Mouse (Mus musculus): Measurements from ENCODE around the gene Foxd1. TPM values are rescaled to one million over a fixed set of nuclear protein-coding genes. Genes with fewer than 3 reads are reported as not detected.
A peak's percentile ranks its signal among the peaks of the same experiment; 100 is the strongest.

The Foxd1 gene
- polyA plus RNA-seq, 1 experiment from 2014 or later: 0.55 TPM

GRCm38 (mm10) chr13:98369046-98369445 lies 15.0 kb downstream of the Foxd1 start:
- Histone ChIP-seq H3K27me3 (peaks cover 85% of the 10 kb centered on the region), H3K36me3 (no peaks in the 10 kb centered on the region), H3K27ac (replicated peaks) (no peak overlapping the region), H3K4me2 (replicated peaks) (no peak overlapping the region), H3K4me3 (no peak overlapping the region), H3K9me3 (no peaks in the 10 kb centered on the region; the same call in 1 of the 2 replicates), H3K9ac (replicated peaks) (no peak overlapping the region), H3K4me1 (peaks cover 9% of the 10 kb centered on the region)
- whole genome bisulfite sequencing: 2% methylated on average over 6 of the region's 6 CpGs
- ATAC-seq (replicated peaks): no peak

GRCm38 (mm10) chr13:98374560-98374959 lies 20.5 kb downstream of the Foxd1 start:
- Histone ChIP-seq H3K9me3 (no peaks in the 10 kb centered on the region), H3K4me3 (no peak overlapping the region), H3K36me3 (no peaks in the 10 kb centered on the region), H3K27ac (replicated peaks) (no peak overlapping the region), H3K4me1 (no peaks in the 10 kb centered on the region), H3K27me3 (peaks cover 42% of the 10 kb centered on the region), H3K4me2 (replicated peaks) (no peak overlapping the region), H3K9ac (replicated peaks) (no peak overlapping the region)
- 69% methylated on average over 8 of the region's 8 CpGs for WGBS
- ATAC-seq (replicated peaks): no peak

- Histone ChIP-seq H3K9me3 (no peaks in the 10 kb centered on the region), H3K36me3 (no peaks in the 10 kb centered on the region), H3K27me3 (peaks cover 38% of the 10 kb centered on the region), H3K4me2 (replicated peaks) (no peak overlapping the region), H3K27ac (replicated peaks) (no peak overlapping the region), H3K4me1 (no peaks in the 10 kb centered on the region), H3K9ac (replicated peaks) (no peak overlapping the region), H3K4me3 (no peak overlapping the region)
- 68% methylated on average over 3 of the region's 3 CpGs for WGBS
- no peak for ATAC-seq (replicated peaks)
Observed at GRCm38 (mm10) chr13:98374979-98375378, 20.9 kb downstream of the Foxd1 start.

- H3K9me3 ChIP-seq: no peaks in the 10 kb centered on the region
- H3K4me1 ChIP-seq: no peaks in the 10 kb centered on the region
- no peak overlapping the region for H3K4me2 ChIP-seq (replicated peaks)
- no peaks in the 10 kb centered on the region for H3K36me3 ChIP-seq
- no peak overlapping the region for H3K9ac ChIP-seq (replicated peaks)
- no peak for ATAC-seq (replicated peaks)
- H3K4me3 ChIP-seq: no peak overlapping the region
- no peak overlapping the region for H3K27ac ChIP-seq (replicated peaks)
- 89% methylated on average over 3 of the region's 3 CpGs for WGBS
- H3K27me3 ChIP-seq: peaks cover 15% of the 10 kb centered on the region
Observed at GRCm38 (mm10) chr13:98377746-98378145, 23.7 kb downstream of the Foxd1 start.

- Histone ChIP-seq H3K27ac (replicated peaks) (no peak overlapping the region), H3K4me1 (no peaks in the 10 kb centered on the region), H3K27me3 (peaks cover 12% of the 10 kb centered on the region), H3K9ac (replicated peaks) (no peak overlapping the region), H3K4me3 (no peak overlapping the region), H3K36me3 (no peaks in the 10 kb centered on the region), H3K9me3 (no peaks in the 10 kb centered on the region), H3K4me2 (replicated peaks) (no peak overlapping the region)
- 85% methylated on average over 4 of the region's 4 CpGs for WGBS
- ATAC-seq (replicated peaks): no peak
Observed at GRCm38 (mm10) chr13:98382751-98383150, 28.7 kb downstream of the Foxd1 start.

- Histone ChIP-seq H3K4me3 (no peak overlapping the region), H3K36me3 (no peaks in the 10 kb centered on the region), H3K27ac (replicated peaks) (no peak overlapping the region), H3K9ac (replicated peaks) (no peak overlapping the region), H3K9me3 (no peaks in the 10 kb centered on the region), H3K4me2 (replicated peaks) (no peak overlapping the region), H3K27me3 (peaks cover 25% of the 10 kb centered on the region), H3K4me1 (no peaks in the 10 kb centered on the region)
- ATAC-seq (replicated peaks): no peak
- 83% methylated on average over 16 of the region's 16 CpGs for WGBS
Observed at GRCm38 (mm10) chr13:98383911-98384498, 30.0 kb downstream of the Foxd1 start.

- peaks cover 43% of the 10 kb centered on the region for H3K27me3 ChIP-seq
- no peak overlapping the region for H3K9ac ChIP-seq (replicated peaks)
- H3K9me3 ChIP-seq: no peaks in the 10 kb centered on the region
- no peak overlapping the region for H3K27ac ChIP-seq (replicated peaks)
- WGBS: 90% methylated on average over 2 of the region's 2 CpGs
- no peaks in the 10 kb centered on the region for H3K36me3 ChIP-seq
- ATAC-seq (replicated peaks): no peak
- H3K4me1 ChIP-seq: peaks cover 6% of the 10 kb centered on the region
- no peak overlapping the region for H3K4me3 ChIP-seq
- no peak overlapping the region for H3K4me2 ChIP-seq (replicated peaks)
Observed at GRCm38 (mm10) chr13:98385877-98386276, 31.8 kb downstream of the Foxd1 start.

GRCm38 (mm10) chr13:98389092-98389491 lies 35.0 kb downstream of the Foxd1 start:
- no peak overlapping the region for H3K27ac ChIP-seq (replicated peaks)
- H3K4me3 ChIP-seq: no peak overlapping the region
- H3K9me3 ChIP-seq: no peaks in the 10 kb centered on the region
- H3K27me3 ChIP-seq: peaks cover 74% of the 10 kb centered on the region
- no peak overlapping the region for H3K9ac ChIP-seq (replicated peaks)
- whole genome bisulfite sequencing: 63% methylated on average over 1 of the region's 1 CpGs
- no peaks in the 10 kb centered on the region for H3K36me3 ChIP-seq
- peaks cover 13% of the 10 kb centered on the region for H3K4me1 ChIP-seq
- H3K4me2 ChIP-seq (replicated peaks): no peak overlapping the region
- ATAC-seq (replicated peaks): no peak

GRCm38 (mm10) chr13:98390363-98390762 lies 36.3 kb downstream of the Foxd1 start:
- H3K4me1 ChIP-seq: peaks cover 13% of the 10 kb centered on the region
- WGBS: 13% methylated on average over 6 of the region's 6 CpGs
- H3K27ac ChIP-seq (replicated peaks): no peak overlapping the region
- H3K4me2 ChIP-seq (replicated peaks): peak overlapping the region; percentile 84
- no peak for ATAC-seq (replicated peaks)
- no peaks in the 10 kb centered on the region for H3K36me3 ChIP-seq
- no peak overlapping the region for H3K9ac ChIP-seq (replicated peaks)
- peaks cover 76% of the 10 kb centered on the region for H3K27me3 ChIP-seq
- peak overlapping the region; percentile 42; the same call in 1 of the 2 replicates for H3K4me3 ChIP-seq
- no peaks in the 10 kb centered on the region for H3K9me3 ChIP-seq

- Histone ChIP-seq H3K4me2 (replicated peaks) (peak overlapping the region; percentile 84), H3K36me3 (no peaks in the 10 kb centered on the region), H3K27ac (replicated peaks) (no peak overlapping the region; the same call in 1 of the 2 replicates), H3K4me1 (peaks cover 13% of the 10 kb centered on the region), H3K27me3 (peaks cover 76% of the 10 kb centered on the region), H3K4me3 (peak overlapping the region; percentile 42), H3K9ac (replicated peaks) (peak overlapping the region; percentile 28), H3K9me3 (no peaks in the 10 kb centered on the region)
- 0 out of 2 replicates have a peak, but pooled peaks have one; percentile 29 for ATAC-seq (replicated peaks)
- under 1% methylated on average over 67 of the region's 68 CpGs for WGBS
Observed at GRCm38 (mm10) chr13:98390771-98391634, 37.0 kb downstream of the Foxd1 start.

- H3K27me3 ChIP-seq: peaks cover 71% of the 10 kb centered on the region
Observed at GRCm38 (mm10) chr13:98391635-98391990, 37.6 kb downstream of the Foxd1 start.

GRCm38 (mm10) chr13:98392031-98392430 lies 38.0 kb downstream of the Foxd1 start:
- no peaks in the 10 kb centered on the region for H3K9me3 ChIP-seq
- 16% methylated on average over 6 of the region's 6 CpGs for WGBS
- H3K4me3 ChIP-seq: no peak overlapping the region
- H3K27me3 ChIP-seq: peaks cover 68% of the 10 kb centered on the region
- no peak overlapping the region for H3K9ac ChIP-seq (replicated peaks)
- no peak overlapping the region for H3K4me2 ChIP-seq (replicated peaks)
- H3K4me1 ChIP-seq: peaks cover 13% of the 10 kb centered on the region
- H3K27ac ChIP-seq (replicated peaks): no peak overlapping the region
- no peaks in the 10 kb centered on the region for H3K36me3 ChIP-seq
- ATAC-seq (replicated peaks): no peak

More at GRCm38 (mm10) chr13:98391635-98391990, 37.6 kb downstream of the Foxd1 start:
- Histone ChIP-seq H3K4me2 (replicated peaks) (peak overlapping the region; percentile 84), H3K9ac (replicated peaks) (0 out of 2 replicates have a peak overlapping the region, but pooled peaks have one; percentile 28), H3K9me3 (no peaks in the 10 kb centered on the region), H3K27ac (replicated peaks) (no peak overlapping the region), H3K4me3 (peak overlapping the region; percentile 42; the same call in 1 of the 2 replicates), H3K4me1 (peaks cover 13% of the 10 kb centered on the region), H3K36me3 (no peaks in the 10 kb centered on the region)
- no peak for ATAC-seq (replicated peaks)
- 4% methylated on average over 4 of the region's 4 CpGs for WGBS

All from forebrain, embryonic 15.5 days (tissue).